Mouse (Mus musculus): Measurements from ENCODE around the gene Serinc4.

GRCm38 (mm10) chr2:121448739-121449535 lies 7.6 kb downstream of the Serinc4 start, which contains the start of gene Serf2:
- TF ChIP-seq CTCF (IDR thresholded peaks at IDR 0.05; ENCODE audit: low read depth) (no peak), EP300 (IDR thresholded peaks at IDR 0.05; ENCODE audit: low read depth) (no peak)
